Mouse (Mus musculus) adipocyte (in vitro differentiated cells): ENCODE data around the gene Mfge8.

Experiments used
- DNase-seq: peaks from one replicate; pipeline ENCODE4 v3.0.0-alpha.2; 2016; ENCODE audit warnings: low spot score

The Mfge8 gene

GRCm38 (mm10) chr7:79129883-79130282 lies 19.0 kb downstream of the Mfge8 start:
- DNase-seq: no peak

- peak; percentile 19 for DNase-seq
Observed at GRCm38 (mm10) chr7:79123465-79123864, 25.4 kb downstream of the Mfge8 start.

GRCm38 (mm10) chr7:79113848-79114247 lies 35.0 kb downstream of the Mfge8 start:
- no peak for DNase-seq

GRCm38 (mm10) chr7:79096492-79096891 lies 52.4 kb downstream of the Mfge8 start:
- DNase-seq: no peak

- peak; percentile 3 for DNase-seq
Observed at GRCm38 (mm10) chr7:79089111-79089510, 59.7 kb downstream of the Mfge8 start.
